Mouse (Mus musculus): ENCODE results near the gene Kazn.

The Kazn gene

GRCm38 (mm10) chr4:142164386-142164785, 74.8 kb downstream of the Kazn start:
- no peak for DNase-seq (ENCODE audit: low read depth, low spot score)

GRCm38 (mm10) chr4:142163862-142164261, 75.3 kb downstream of the Kazn start:
- no peak for DNase-seq (ENCODE audit: low read depth, low spot score)

GRCm38 (mm10) chr4:142162729-142163128, 76.5 kb downstream of the Kazn start:
- DNase-seq (ENCODE audit: low read depth, low spot score), result no peak

- no peak for DNase-seq (ENCODE audit: low read depth, low spot score)
These were observed 77.1 kb downstream of the Kazn start for GRCm38 (mm10) chr4:142162102-142162501.

GRCm38 (mm10) chr4:142160041-142160440, 79.2 kb downstream of the Kazn start:
- no peak for DNase-seq (ENCODE audit: low read depth, low spot score)

- DNase-seq (ENCODE audit: low read depth, low spot score), result no peak
These were observed 82.7 kb downstream of the Kazn start for GRCm38 (mm10) chr4:142156506-142156905.

GRCm38 (mm10) chr4:142154246-142154645, 85.0 kb downstream of the Kazn start:
- DNase-seq (ENCODE audit: low read depth, low spot score), result no peak

- DNase-seq (ENCODE audit: low read depth, low spot score), result peak; percentile 30
These were observed 85.7 kb downstream of the Kazn start for GRCm38 (mm10) chr4:142153526-142153925.

GRCm38 (mm10) chr4:142152733-142153422, 86.3 kb downstream of the Kazn start:
- DNase-seq (ENCODE audit: low read depth, low spot score), result no peak

GRCm38 (mm10) chr4:142150086-142150485, 89.1 kb downstream of the Kazn start:
- no peak for DNase-seq (ENCODE audit: low read depth, low spot score)

- DNase-seq (ENCODE audit: low read depth, low spot score), result no peak
These were observed 90.0 kb downstream of the Kazn start for GRCm38 (mm10) chr4:142149202-142149601.

- DNase-seq (ENCODE audit: low read depth, low spot score), result no peak
These were observed 91.5 kb downstream of the Kazn start for GRCm38 (mm10) chr4:142147671-142148070.

GRCm38 (mm10) chr4:142144096-142144495, 95.1 kb downstream of the Kazn start:
- DNase-seq (ENCODE audit: low read depth, low spot score), result peak; percentile 26

- no peak for DNase-seq (ENCODE audit: low read depth, low spot score)
These were observed 95.9 kb downstream of the Kazn start for GRCm38 (mm10) chr4:142143290-142143689.

GRCm38 (mm10) chr4:142139729-142140128, 99.5 kb downstream of the Kazn start:
- DNase-seq (ENCODE audit: low read depth, low spot score), result no peak

- DNase-seq (ENCODE audit: low read depth, low spot score), result no peak
These were observed 100.7 kb downstream of the Kazn start for GRCm38 (mm10) chr4:142138356-142139099.

GRCm38 (mm10) chr4:142136766-142137503, 102.3 kb downstream of the Kazn start:
- no peak for DNase-seq (ENCODE audit: low read depth, low spot score)

- no peak for DNase-seq (ENCODE audit: low read depth, low spot score)
These were observed 103.7 kb downstream of the Kazn start for GRCm38 (mm10) chr4:142135515-142135914.

- DNase-seq (ENCODE audit: low read depth, low spot score), result no peak
These were observed 109.0 kb downstream of the Kazn start for GRCm38 (mm10) chr4:142130162-142130561.

- DNase-seq (ENCODE audit: low read depth, low spot score), result no peak
These were observed 111.9 kb downstream of the Kazn start for GRCm38 (mm10) chr4:142127275-142127788.

- no peak for DNase-seq (ENCODE audit: low read depth, low spot score)
These were observed 112.4 kb downstream of the Kazn start for GRCm38 (mm10) chr4:142126641-142127274.

GRCm38 (mm10) chr4:142121164-142121563, 118.0 kb downstream of the Kazn start:
- DNase-seq (ENCODE audit: low read depth, low spot score), result no peak
